10 mouse cellular contexts compared by ENCODE assay signal in genomic region chr16:45711263-45711662, GRCm38 (mm10). TPM values are rescaled to one million over a fixed set of nuclear protein-coding genes. Genes with fewer than 3 reads are reported as not detected.
A peak's percentile ranks its signal among the peaks of the same experiment; 100 is the strongest.
DNase-seq lines count a peak whose midpoint lies in the region; ATAC-seq lines count a peak whose summit lies in the region.
"Had no signal": no experiment of that assay in that cellular context is flagged by ENCODE, and none has a peak within 500 bp of the region (broad histone marks: within the 10 kb centered on the region; RNA-seq: fewer than 3 reads in every experiment).

No protein-coding gene starts in this region.

- no peak overlapping the region for H3K4me2 ChIP-seq in forebrain, embryonic 15.5 days (replicated peaks)
- H3K4me2 ChIP-seq in forebrain, embryonic 14.5 days (ENCODE audit: low read length) = no peak overlapping the region
- no peak overlapping the region for H3K4me2 ChIP-seq in kidney, embryonic 15.5 days

- peaks cover 42% of the 10 kb centered on the region for H3K36me3 ChIP-seq in forebrain, embryonic 15.5 days
- peaks cover 36% of the 10 kb centered on the region for H3K36me3 ChIP-seq in forebrain, embryonic 14.5 days (ENCODE audit: control insufficient read depth, insufficient read depth, low read length)
- no peaks in the 10 kb centered on the region; the same call in 1 of the 2 replicates for H3K36me3 ChIP-seq in kidney, embryonic 15.5 days

- no peak overlapping the region for H3K27ac ChIP-seq in forebrain, embryonic 15.5 days (replicated peaks)
- no peak overlapping the region for H3K27ac ChIP-seq in forebrain, embryonic 14.5 days (ENCODE audit: low read depth, low read length)
- no peak overlapping the region for H3K27ac ChIP-seq in kidney, embryonic 15.5 days

- H3K4me1 ChIP-seq in forebrain, embryonic 15.5 days = no peaks in the 10 kb centered on the region
- H3K4me1 ChIP-seq in forebrain, embryonic 14.5 days (ENCODE audit: control insufficient read depth, insufficient read depth, low read length) = no peaks in the 10 kb centered on the region
- H3K4me1 ChIP-seq in kidney, embryonic 15.5 days = no peaks in the 10 kb centered on the region

- H3K27me3 ChIP-seq in forebrain, embryonic 15.5 days = no peaks in the 10 kb centered on the region
- H3K27me3 ChIP-seq in forebrain, embryonic 14.5 days (replicated peaks; ENCODE audit: control insufficient read depth, insufficient read depth, low read length) = no peaks in the 10 kb centered on the region
- H3K27me3 ChIP-seq in kidney, embryonic 15.5 days = no peaks in the 10 kb centered on the region

- H3K4me3 ChIP-seq in forebrain, embryonic 15.5 days = no peak overlapping the region
- no peak overlapping the region for H3K4me3 ChIP-seq in forebrain, embryonic 14.5 days (ENCODE audit: low read depth, low read length)
- no peak overlapping the region for H3K4me3 ChIP-seq in kidney, embryonic 15.5 days (replicated peaks)
- H3K4me3 ChIP-seq: erythroblast, embryonic 14.5 days had no signal

- no peaks in the 10 kb centered on the region for H3K9me3 ChIP-seq in forebrain, embryonic 15.5 days
- no peaks in the 10 kb centered on the region for H3K9me3 ChIP-seq in forebrain, embryonic 14.5 days (replicated peaks; ENCODE audit: control insufficient read depth, low read length)
- no peaks in the 10 kb centered on the region; the same call in 1 of the 2 replicates for H3K9me3 ChIP-seq in kidney, embryonic 15.5 days (replicated peaks)

- no peak overlapping the region for H3K9ac ChIP-seq in forebrain, embryonic 15.5 days (replicated peaks)
- no peak overlapping the region for H3K9ac ChIP-seq in forebrain, embryonic 14.5 days (ENCODE audit: low read length)
- H3K9ac ChIP-seq in kidney, embryonic 15.5 days = no peak overlapping the region

- ATAC-seq in forebrain, embryonic 15.5 days (replicated peaks) = peak; percentile 55
- ATAC-seq in forebrain, embryonic 14.5 days = no peak
- peak; percentile 66 for ATAC-seq in kidney, embryonic 15.5 days (replicated peaks; ENCODE audit: low FRiP score)
- ATAC-seq: intestine, embryonic 16.5 days had no signal

- WGBS in forebrain, embryonic 15.5 days = 72% methylated on average over 7 of the region's 7 CpGs
- 75% methylated on average over 7 of the region's 7 CpGs for WGBS in forebrain, embryonic 14.5 days
- 75% methylated on average over 7 of the region's 7 CpGs for WGBS in kidney, embryonic 15.5 days

- DNase-seq in forebrain, embryonic 14.5 days (ENCODE audit: low spot score) = no peak
- DNase-seq in 3T3-L1 (ENCODE audit: low read depth, low spot score) = peak; percentile 43
- DNase-seq in c-Kit-positive CD71-positive TER-119-negative erythroid progenitor cells, embryonic 14.5 days (ENCODE audit: low read depth) = peak; percentile 1
- no peak for DNase-seq in right cerebral cortex, postnatal 36 days (ENCODE audit: low spot score in 2 of 2)
- DNase-seq in urinary bladder, postnatal 25 days (ENCODE audit: low spot score) = no peak
- no peak for DNase-seq in adrenal gland, postnatal 36 days

RNA-seq across cellular contexts. Expression of gene Tagln3, which starts 13.1 kb away (rescaled TPM):
- 490 and 501 TPM in 2 replicates for polyA plus RNA-seq in forebrain, embryonic 15.5 days (2015; fragmentation: Nextera tagmentation; extraction: Ambion mirVana)
- 538 and 598 TPM in 2 replicates for polyA plus RNA-seq in forebrain, embryonic 14.5 days (2014; fragmentation: Nextera tagmentation; extraction: Ambion mirVana)
- 7.9 and 13.4 TPM in 2 replicates for polyA plus RNA-seq in kidney, embryonic 15.5 days (2015; fragmentation: Nextera tagmentation; extraction: Ambion mirVana)
- total RNA-seq in adrenal gland, postnatal 36 days (2021) = 1 to 10 TPM; 2.7 to 3.0 TPM

RNA-seq across cellular contexts. Expression of gene Tmprss7, which starts 17.8 kb away (rescaled TPM):
- 0.39 and 0.65 TPM in 2 replicates for polyA plus RNA-seq in forebrain, embryonic 15.5 days (2015; fragmentation: Nextera tagmentation; extraction: Ambion mirVana)
- polyA plus RNA-seq in forebrain, embryonic 14.5 days (2014; fragmentation: Nextera tagmentation; extraction: Ambion mirVana) = 0.41 and 0.73 TPM in 2 replicates
- polyA plus RNA-seq in kidney, embryonic 15.5 days (2015; fragmentation: Nextera tagmentation; extraction: Ambion mirVana) = 0.09 TPM in 1 of 2 replicates, not detected in the other
- under 1 TPM in 1 of 2 experiments, not detected in 1; 0.13 TPM for total RNA-seq in adrenal gland, postnatal 36 days (2021)
- polyA plus RNA-seq: erythroblast, embryonic 14.5 days had no signal

RNA-seq across cellular contexts. Expression of gene Abhd10, which starts 31.5 kb away (rescaled TPM):
- 39.8 and 43.3 TPM in 2 replicates for polyA plus RNA-seq in forebrain, embryonic 15.5 days (2015; fragmentation: Nextera tagmentation; extraction: Ambion mirVana)
- polyA plus RNA-seq in forebrain, embryonic 14.5 days (2014; fragmentation: Nextera tagmentation; extraction: Ambion mirVana) = 38.4 and 41.2 TPM in 2 replicates
- polyA plus RNA-seq in kidney, embryonic 15.5 days (2015; fragmentation: Nextera tagmentation; extraction: Ambion mirVana) = 36.9 and 39.3 TPM in 2 replicates
- 10 to 100 TPM; 17.0 to 28.8 TPM for total RNA-seq in adrenal gland, postnatal 36 days (2021)

RNA-seq across cellular contexts. Expression of gene BC016579, which starts 57.4 kb away (rescaled TPM):
- polyA plus RNA-seq in forebrain, embryonic 15.5 days (2015; fragmentation: Nextera tagmentation; extraction: Ambion mirVana) = 0.08 TPM in 1 of 2 replicates, not detected in the other
- not detected in 2 replicates for polyA plus RNA-seq in forebrain, embryonic 14.5 days (2014; fragmentation: Nextera tagmentation; extraction: Ambion mirVana)
- polyA plus RNA-seq in kidney, embryonic 15.5 days (2015; fragmentation: Nextera tagmentation; extraction: Ambion mirVana) = 0.23 and 0.30 TPM in 2 replicates
- under 1 TPM; 0.16 to 0.20 TPM for total RNA-seq in adrenal gland, postnatal 36 days (2021)
- polyA plus RNA-seq: erythroblast, embryonic 14.5 days had no signal

Comparison
In these comparisons a context has a peak if more than half of its experiments do, and no peak if none do; other contexts are left out.
1. DNase-seq: peak in 3T3-L1 (single experiment) and c-Kit-positive CD71-positive TER-119-negative erythroid progenitor cells, embryonic 14.5 days (single experiment); none in forebrain, embryonic 14.5 days (single experiment), right cerebral cortex, postnatal 36 days (0 of 2), urinary bladder, postnatal 25 days (single experiment) and adrenal gland, postnatal 36 days (0 of 2).
2. RNA of gene Tagln3, which starts 13.1 kb away (polyA plus RNA-seq): 538 to 598 TPM in forebrain, embryonic 14.5 days and 490 to 501 TPM in forebrain, embryonic 15.5 days; 7.9 to 13.4 TPM in kidney, embryonic 15.5 days; every median in the first group is over 10 times any median in the second.